Mouse (Mus musculus) lung, postnatal 0 days (tissue): Measurements from ENCODE around the gene Efhc1.

Experiments used
- CTCF ChIP-seq: IDR thresholded peaks from 2 replicates; pipeline ENCODE4 v1.5.1; 2016; ENCODE audit warnings: antibody characterized with exemption, mild to moderate bottlenecking
- EP300 ChIP-seq: IDR thresholded peaks from 2 replicates; pipeline ENCODE4 v1.6.1; 2016; ENCODE audit warnings: antibody characterized with exemption, mild to moderate bottlenecking, control low read depth

- TF ChIP-seq EP300 (no peak), CTCF (no peak)
These were observed 86.6 kb downstream of the Efhc1 start for GRCm38 (mm10) chr1:21037881-21038601.
